8 mouse cellular contexts compared by ENCODE assay signal in genomic region chr1:136138191-136138830, GRCm38 (mm10). TPM values are rescaled to one million over a fixed set of nuclear protein-coding genes. Genes with fewer than 3 reads are reported as not detected.
DNase-seq lines count a peak whose midpoint lies in the region; ATAC-seq lines count a peak whose summit lies in the region.

No protein-coding gene starts in this region.

- H3K36me3 ChIP-seq in heart, embryonic 10.5 days = no peaks in the 10 kb centered on the region
- no peaks in the 10 kb centered on the region; the same call in 1 of the 2 replicates for H3K36me3 ChIP-seq in limb, embryonic 12.5 days

- peak overlapping the region; percentile 29 for H3K4me3 ChIP-seq in heart, embryonic 10.5 days
- H3K4me3 ChIP-seq in limb, embryonic 12.5 days (replicated peaks) = no peak overlapping the region

- H3K9me3 ChIP-seq in heart, embryonic 10.5 days = no peaks in the 10 kb centered on the region
- H3K9me3 ChIP-seq in limb, embryonic 12.5 days = no peaks in the 10 kb centered on the region

- H3K9ac ChIP-seq in limb, embryonic 12.5 days (replicated peaks) = peak overlapping the region; percentile 12; the same call in 1 of the 2 replicates

- ATAC-seq in limb, embryonic 12.5 days (ENCODE audit: insufficient number of reproducible peaks, insufficient read depth, low FRiP score, low TSS enrichment, low read depth) = no peak; the same call in 1 of the 2 replicates
- no peak for ATAC-seq in megakaryocyte progenitor cell, adult 5-6 weeks (replicated peaks; ENCODE audit: poor library complexity)

- H3K27me3 ChIP-seq in heart, embryonic 10.5 days (ENCODE audit: insufficient read depth, poor library complexity, severe bottlenecking) = no peaks in the 10 kb centered on the region
- H3K27me3 ChIP-seq in limb, embryonic 12.5 days = no peaks in the 10 kb centered on the region

- H3K27ac ChIP-seq in heart, embryonic 10.5 days = peak overlapping the region; percentile 97
- peak overlapping the region; percentile 86 for H3K27ac ChIP-seq in limb, embryonic 12.5 days

- DNase-seq in heart, embryonic 10.5 days (ENCODE audit: low spot score) = no peak
- DNase-seq in heart, adult 18-20 months = no peak
- DNase-seq in thymus, postnatal 14 days = peak; percentile 38
- DNase-seq in thymus, postnatal 36 days = no peak
- no peak for DNase-seq in right cerebral cortex, postnatal 25 days
- no peak for DNase-seq in heart, adult 11 months

- peak overlapping the region; percentile 42 for H3K4me2 ChIP-seq in limb, embryonic 12.5 days

- H3K4me1 ChIP-seq in heart, embryonic 10.5 days = peaks cover 99% of the 10 kb centered on the region
- peaks cover 76% of the 10 kb centered on the region for H3K4me1 ChIP-seq in limb, embryonic 12.5 days (replicated peaks)

- 9% methylated on average over 10 of the region's 10 CpGs for WGBS in heart, embryonic 10.5 days
- 32% methylated on average over 10 of the region's 10 CpGs for WGBS in limb, embryonic 12.5 days

RNA-seq across cellular contexts. Expression of gene Kif21b, which starts 7.1 kb away (rescaled TPM):
- polyA plus RNA-seq in heart, embryonic 10.5 days (2016; fragmentation: Nextera tagmentation; extraction: Ambion mirVana) = 4.6 and 5.4 TPM in 2 replicates
- total RNA-seq in heart, adult 18-20 months (2021) = 1 to 10 TPM in 1 of 2 experiments, under 1 TPM in 1; 0.77 to 2.6 TPM
- polyA plus RNA-seq in limb, embryonic 12.5 days (2016; fragmentation: Nextera tagmentation; extraction: Ambion mirVana) = 10.6 and 11.4 TPM in 2 replicates
- 7.7 and 8.6 TPM in 2 replicates for total RNA-seq in megakaryocyte progenitor cell, adult 5-6 weeks (2015)
- 8.0 and 10.3 TPM in 2 replicates for total RNA-seq in megakaryocyte progenitor cell, adult 5-6 weeks (2017)
